Mouse (Mus musculus): ENCODE measurements at regions not wholly inside any gene's neighbourhood (a gene's known extent, or its start where the extent isn't known, plus 50 kb on each side); places are given as distances from the start of the nearest gene placed in this dataset.

DNA sequence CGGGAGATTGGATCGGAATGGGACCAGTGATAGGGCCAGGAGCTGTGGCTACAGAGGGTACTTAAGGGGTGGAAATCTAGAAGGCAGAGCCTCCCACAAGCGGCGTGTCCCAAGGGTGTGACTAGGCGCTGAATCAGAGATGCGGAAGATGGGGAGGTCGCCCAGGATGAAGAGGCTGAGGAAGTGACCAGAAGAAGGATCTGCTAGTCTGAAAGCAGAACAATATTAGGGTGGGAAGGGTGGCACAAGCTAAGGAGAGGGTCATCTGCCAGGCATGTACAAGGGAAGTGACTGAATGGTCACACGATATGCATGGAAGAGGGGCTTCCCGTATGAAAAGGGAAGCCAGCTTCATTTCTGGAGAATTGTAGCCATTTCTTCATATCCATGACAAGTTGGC lies 99.4 kb upstream of the Rreb1 start:
- Histone ChIP-seq H3K27me3 (ENCODE audit: control insufficient read depth, insufficient read depth, low read length) (no peaks in the 10 kb centered on the region), H3K4me2 (ENCODE audit: low read depth, low read length) (no peak overlapping the region), H3K4me3 (ENCODE audit: low read depth, low read length) (no peak overlapping the region), H3K9ac (replicated peaks; ENCODE audit: low read length) (no peak overlapping the region), H3K9me3 (replicated peaks; ENCODE audit: control insufficient read depth, low read length) (no peaks in the 10 kb centered on the region), H3K4me1 (ENCODE audit: control insufficient read depth, insufficient read depth, low read length) (no peaks in the 10 kb centered on the region), H3K27ac (replicated peaks; ENCODE audit: low read depth, low read length) (no peak overlapping the region), H3K36me3 (replicated peaks; ENCODE audit: control insufficient read depth, insufficient read depth, low read depth, low read length) (no peaks in the 10 kb centered on the region)
- ATAC-seq (replicated peaks; ENCODE audit: insufficient number of reproducible peaks, low FRiP score, low TSS enrichment, low read depth): no peak
- DNase-seq (ENCODE audit: low spot score): no peak
- WGBS: 91% methylated on average over 9 of the region's 9 CpGs

DNA sequence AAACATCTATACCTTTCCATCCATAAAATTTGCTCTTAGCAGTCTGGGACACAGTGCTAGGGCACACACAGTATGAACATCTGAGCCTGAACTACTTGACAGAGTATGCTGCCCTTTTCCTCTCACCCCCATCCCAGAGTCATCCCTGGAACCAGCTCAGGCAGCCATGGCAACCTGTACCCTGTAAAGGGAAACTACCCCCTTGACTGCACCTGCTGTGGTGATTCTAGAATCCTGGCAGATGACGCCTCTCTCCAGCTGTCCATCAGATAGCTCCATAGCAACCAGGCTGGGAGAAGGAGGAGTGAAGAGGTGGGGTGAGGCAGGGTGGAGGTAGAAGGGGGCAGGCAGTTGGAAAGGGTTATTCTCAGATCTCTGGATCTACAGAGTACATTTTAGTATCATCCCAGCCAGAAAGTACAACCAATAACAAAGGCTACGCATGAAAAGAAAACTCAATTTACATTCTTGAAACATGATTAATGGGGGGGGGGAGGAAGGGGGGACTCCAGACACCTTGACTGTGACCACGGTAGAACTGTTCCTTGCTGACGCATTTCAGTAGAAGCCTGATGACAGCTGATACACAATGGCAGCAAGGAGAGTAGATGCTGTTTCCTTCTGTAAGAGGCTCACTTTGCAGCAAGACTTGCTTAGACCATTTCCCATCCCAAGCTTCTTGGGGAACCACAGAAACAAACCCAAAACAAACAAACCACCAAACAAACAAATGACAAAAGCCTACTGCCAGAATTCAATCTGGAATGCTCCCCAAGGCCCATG lies 97.2 kb upstream of the Rreb1 start:
- WGBS: 60% methylated on average over 4 of the region's 4 CpGs
- Histone ChIP-seq H3K4me2 (ENCODE audit: low read depth, low read length) (no peak overlapping the region), H3K9ac (replicated peaks; ENCODE audit: low read length) (no peak overlapping the region), H3K4me1 (ENCODE audit: control insufficient read depth, insufficient read depth, low read length) (no peaks in the 10 kb centered on the region), H3K4me3 (ENCODE audit: low read depth, low read length) (no peak overlapping the region), H3K9me3 (replicated peaks; ENCODE audit: control insufficient read depth, low read length) (no peaks in the 10 kb centered on the region), H3K27me3 (ENCODE audit: control insufficient read depth, insufficient read depth, low read length) (no peaks in the 10 kb centered on the region), H3K36me3 (replicated peaks; ENCODE audit: control insufficient read depth, insufficient read depth, low read depth, low read length) (no peaks in the 10 kb centered on the region), H3K27ac (replicated peaks; ENCODE audit: low read depth, low read length) (no peak overlapping the region)
- ATAC-seq (replicated peaks; ENCODE audit: insufficient number of reproducible peaks, low FRiP score, low TSS enrichment, low read depth) (peak; percentile 52; the same call in 1 of the 2 replicates), DNase-seq (ENCODE audit: low spot score) (peak; percentile 11)

DNA sequence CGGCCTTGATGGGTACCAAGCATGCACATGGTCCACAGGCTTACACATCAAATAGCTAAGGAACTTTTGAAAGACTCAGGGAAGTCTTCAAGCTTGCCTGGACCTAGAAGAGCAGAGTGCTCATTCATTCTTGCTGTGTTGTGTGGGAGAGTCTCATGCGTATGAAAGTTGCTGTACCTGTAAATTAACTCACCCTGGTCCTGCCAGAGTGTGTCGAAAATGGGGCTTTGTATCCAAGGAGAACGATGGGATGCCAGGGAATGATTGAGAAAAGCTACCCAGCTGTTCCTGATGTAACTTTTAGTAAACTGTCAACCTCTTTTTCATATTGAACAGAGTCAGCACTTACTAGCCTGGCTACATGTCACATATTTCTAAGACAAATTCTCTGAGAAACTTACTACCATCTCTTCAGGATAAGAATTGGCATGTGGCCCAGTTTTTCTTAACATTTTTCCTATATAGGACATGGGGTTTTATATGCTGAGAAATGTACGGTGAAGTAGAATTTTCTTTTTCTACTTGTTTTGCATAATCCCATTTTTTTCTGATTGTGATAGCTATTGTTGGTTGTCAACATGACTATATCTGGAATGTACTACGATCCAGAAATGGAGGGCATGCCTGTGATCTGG lies 95.0 kb upstream of the Rreb1 start:
- Histone ChIP-seq H3K4me3 (ENCODE audit: low read depth, low read length) (no peak overlapping the region), H3K36me3 (replicated peaks; ENCODE audit: control insufficient read depth, insufficient read depth, low read depth, low read length) (no peaks in the 10 kb centered on the region), H3K9me3 (replicated peaks; ENCODE audit: control insufficient read depth, low read length) (no peaks in the 10 kb centered on the region), H3K4me1 (ENCODE audit: control insufficient read depth, insufficient read depth, low read length) (no peaks in the 10 kb centered on the region), H3K27ac (replicated peaks; ENCODE audit: low read depth, low read length) (no peak overlapping the region), H3K4me2 (ENCODE audit: low read depth, low read length) (no peak overlapping the region), H3K9ac (replicated peaks; ENCODE audit: low read length) (no peak overlapping the region), H3K27me3 (ENCODE audit: control insufficient read depth, insufficient read depth, low read length) (no peaks in the 10 kb centered on the region)
- 82% methylated on average over 6 of the region's 6 CpGs for WGBS
- no peak for ATAC-seq (replicated peaks; ENCODE audit: insufficient number of reproducible peaks, low FRiP score, low TSS enrichment, low read depth)
- no peak for DNase-seq (ENCODE audit: low spot score)

DNA sequence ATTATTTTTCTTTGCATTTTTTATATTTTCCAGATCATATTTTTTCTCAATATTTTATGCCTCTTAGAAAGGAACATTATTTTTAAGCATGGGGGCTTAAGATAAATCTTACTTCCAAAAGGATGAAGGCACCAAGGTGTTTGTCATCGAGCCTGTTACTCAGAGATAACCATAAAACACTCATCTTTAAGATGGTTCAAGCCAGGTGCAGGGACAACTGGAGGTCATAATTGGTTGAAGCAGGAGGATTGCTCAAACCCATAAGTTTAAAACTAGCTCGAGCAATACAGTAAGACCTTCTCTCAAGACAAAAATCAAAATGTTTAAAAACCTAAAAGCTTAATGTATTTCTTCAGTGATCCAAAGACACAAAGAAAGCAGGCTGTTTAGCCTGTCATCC lies 92.6 kb upstream of the Rreb1 start:
- no peak for DNase-seq (ENCODE audit: low spot score)
- Histone ChIP-seq H3K9me3 (replicated peaks; ENCODE audit: control insufficient read depth, low read length) (no peaks in the 10 kb centered on the region), H3K27ac (replicated peaks; ENCODE audit: low read depth, low read length) (no peak overlapping the region), H3K9ac (replicated peaks; ENCODE audit: low read length) (no peak overlapping the region), H3K4me2 (ENCODE audit: low read depth, low read length) (no peak overlapping the region), H3K36me3 (replicated peaks; ENCODE audit: control insufficient read depth, insufficient read depth, low read depth, low read length) (no peaks in the 10 kb centered on the region), H3K4me3 (ENCODE audit: low read depth, low read length) (no peak overlapping the region), H3K27me3 (ENCODE audit: control insufficient read depth, insufficient read depth, low read length) (no peaks in the 10 kb centered on the region), H3K4me1 (ENCODE audit: control insufficient read depth, insufficient read depth, low read length) (no peaks in the 10 kb centered on the region)
- 84% methylated on average over 2 of the region's 2 CpGs for WGBS
- no peak for ATAC-seq (replicated peaks; ENCODE audit: insufficient number of reproducible peaks, low FRiP score, low TSS enrichment, low read depth)

DNA sequence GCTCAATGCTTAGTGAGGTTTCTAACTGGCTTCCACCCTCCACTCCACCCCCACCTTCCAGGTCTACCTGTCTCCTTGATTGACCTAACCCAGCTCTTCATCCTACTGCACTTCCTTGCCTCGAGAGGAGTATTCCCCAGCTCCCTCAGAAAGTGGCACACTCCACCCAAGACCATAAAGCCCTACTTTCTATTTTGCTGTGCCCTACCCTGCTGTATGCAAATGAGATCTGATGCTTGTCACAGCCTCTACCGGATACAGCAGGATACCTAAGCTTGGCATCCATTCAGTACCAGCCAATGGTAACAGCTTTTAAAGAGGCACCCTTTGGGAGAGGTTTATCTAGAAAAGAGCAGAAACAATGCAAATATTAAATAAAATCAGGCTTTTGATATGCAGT lies 92.1 kb upstream of the Rreb1 start:
- 80% methylated on average over 2 of the region's 2 CpGs for WGBS
- H3K27ac ChIP-seq (replicated peaks; ENCODE audit: low read depth, low read length): no peak overlapping the region

DNA sequence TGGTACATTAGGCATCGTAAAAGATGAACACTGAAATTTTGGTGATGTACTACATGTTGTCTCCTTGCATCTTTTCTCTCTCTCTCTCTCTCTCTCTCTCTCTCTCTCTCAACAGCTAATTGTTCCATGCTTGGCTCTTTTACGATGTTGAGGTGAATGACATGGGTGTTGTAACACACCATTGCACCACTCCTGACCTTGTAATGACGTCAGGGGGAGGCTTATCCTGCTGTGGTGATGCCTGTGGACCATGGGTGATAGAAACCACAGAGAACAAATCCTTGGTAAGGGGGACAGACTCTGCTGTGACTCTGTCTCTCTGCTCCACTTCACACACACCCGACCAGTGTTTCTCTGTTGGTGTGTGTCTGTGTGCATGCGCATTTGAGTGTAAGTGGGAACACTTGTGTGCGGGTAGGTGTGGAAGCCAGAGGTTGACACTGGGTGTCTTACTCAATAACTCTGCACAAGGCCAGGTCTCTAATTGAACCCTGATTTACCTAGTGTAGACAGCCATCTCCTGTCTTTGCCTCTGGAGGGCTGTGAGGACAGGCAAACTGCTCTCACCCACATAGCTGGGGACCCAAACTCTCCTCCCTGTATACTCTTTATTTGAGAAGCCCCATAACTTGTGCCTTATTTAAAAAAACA lies 88.9 kb upstream of the Rreb1 start:
- no peaks in the 10 kb centered on the region for H3K36me3 ChIP-seq (replicated peaks; ENCODE audit: control insufficient read depth, insufficient read depth, low read depth, low read length)
- no peaks in the 10 kb centered on the region for H3K27me3 ChIP-seq (ENCODE audit: control insufficient read depth, insufficient read depth, low read length)
- no peaks in the 10 kb centered on the region for H3K4me1 ChIP-seq (ENCODE audit: control insufficient read depth, insufficient read depth, low read length)
- no peak overlapping the region for H3K9ac ChIP-seq (replicated peaks; ENCODE audit: low read length)
- H3K4me3 ChIP-seq (ENCODE audit: low read depth, low read length): no peak overlapping the region
- 93% methylated on average over 6 of the region's 6 CpGs for WGBS
- DNase-seq (ENCODE audit: low spot score) (no peak), ATAC-seq (replicated peaks; ENCODE audit: insufficient number of reproducible peaks, low FRiP score, low TSS enrichment, low read depth) (no peak)
- no peak overlapping the region for H3K4me2 ChIP-seq (ENCODE audit: low read depth, low read length)
- no peak overlapping the region for H3K27ac ChIP-seq (replicated peaks; ENCODE audit: low read depth, low read length)
- H3K9me3 ChIP-seq (replicated peaks; ENCODE audit: control insufficient read depth, low read length): no peaks in the 10 kb centered on the region

More for the DNA sequence above, 92.1 kb upstream of the Rreb1 start:
- no peak overlapping the region for H3K4me3 ChIP-seq (ENCODE audit: low read depth, low read length)
- H3K9ac ChIP-seq (replicated peaks; ENCODE audit: low read length): no peak overlapping the region
- H3K4me2 ChIP-seq (ENCODE audit: low read depth, low read length): no peak overlapping the region
- no peak for ATAC-seq (replicated peaks; ENCODE audit: insufficient number of reproducible peaks, low FRiP score, low TSS enrichment, low read depth)
- no peaks in the 10 kb centered on the region for H3K9me3 ChIP-seq (replicated peaks; ENCODE audit: control insufficient read depth, low read length)
- DNase-seq (ENCODE audit: low spot score): no peak
- H3K27me3 ChIP-seq (ENCODE audit: control insufficient read depth, insufficient read depth, low read length): no peaks in the 10 kb centered on the region
- H3K36me3 ChIP-seq (replicated peaks; ENCODE audit: control insufficient read depth, insufficient read depth, low read depth, low read length): no peaks in the 10 kb centered on the region
- H3K4me1 ChIP-seq (ENCODE audit: control insufficient read depth, insufficient read depth, low read length): no peaks in the 10 kb centered on the region

DNA sequence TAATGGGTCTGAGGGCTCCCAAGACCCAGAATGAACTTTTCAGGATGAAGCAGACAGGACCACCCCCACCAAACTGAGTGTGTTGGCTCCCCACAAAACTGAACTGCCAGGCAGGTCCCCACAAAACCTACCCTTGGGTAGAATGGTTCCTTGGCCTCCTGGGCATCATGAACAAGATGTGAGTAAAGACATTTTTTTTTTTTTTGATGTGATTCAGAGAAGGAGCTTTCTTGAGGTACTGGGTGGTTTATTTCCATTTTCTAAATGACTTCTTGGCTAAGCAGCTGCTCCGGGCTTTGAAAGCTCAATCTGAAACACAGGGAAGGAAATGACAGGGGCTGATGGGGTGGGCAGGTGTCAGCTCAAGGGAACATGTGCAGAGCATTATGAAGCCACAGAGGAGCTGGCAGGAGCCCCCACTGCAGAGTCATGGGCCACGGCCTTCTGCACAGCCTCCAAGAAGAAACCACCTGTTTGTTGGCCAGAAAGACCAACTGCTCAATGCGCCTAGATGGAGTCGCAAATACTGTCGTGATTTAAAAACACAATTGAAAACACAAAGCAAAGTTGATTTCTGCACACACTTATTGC lies 86.2 kb upstream of the Rreb1 start:
- H3K27me3 ChIP-seq (ENCODE audit: control insufficient read depth, insufficient read depth, low read length): no peaks in the 10 kb centered on the region
- no peak overlapping the region for H3K9ac ChIP-seq (replicated peaks; ENCODE audit: low read length)
- DNase-seq (ENCODE audit: low spot score): no peak
- H3K9me3 ChIP-seq (replicated peaks; ENCODE audit: control insufficient read depth, low read length): no peaks in the 10 kb centered on the region
- no peak overlapping the region for H3K4me2 ChIP-seq (ENCODE audit: low read depth, low read length)
- H3K4me1 ChIP-seq (ENCODE audit: control insufficient read depth, insufficient read depth, low read length): no peaks in the 10 kb centered on the region
- WGBS: 84% methylated on average over 5 of the region's 5 CpGs
- no peaks in the 10 kb centered on the region for H3K36me3 ChIP-seq (replicated peaks; ENCODE audit: control insufficient read depth, insufficient read depth, low read depth, low read length)
- H3K4me3 ChIP-seq (ENCODE audit: low read depth, low read length): no peak overlapping the region
- ATAC-seq (replicated peaks; ENCODE audit: insufficient number of reproducible peaks, low FRiP score, low TSS enrichment, low read depth): no peak
- no peak overlapping the region for H3K27ac ChIP-seq (replicated peaks; ENCODE audit: low read depth, low read length)

DNA sequence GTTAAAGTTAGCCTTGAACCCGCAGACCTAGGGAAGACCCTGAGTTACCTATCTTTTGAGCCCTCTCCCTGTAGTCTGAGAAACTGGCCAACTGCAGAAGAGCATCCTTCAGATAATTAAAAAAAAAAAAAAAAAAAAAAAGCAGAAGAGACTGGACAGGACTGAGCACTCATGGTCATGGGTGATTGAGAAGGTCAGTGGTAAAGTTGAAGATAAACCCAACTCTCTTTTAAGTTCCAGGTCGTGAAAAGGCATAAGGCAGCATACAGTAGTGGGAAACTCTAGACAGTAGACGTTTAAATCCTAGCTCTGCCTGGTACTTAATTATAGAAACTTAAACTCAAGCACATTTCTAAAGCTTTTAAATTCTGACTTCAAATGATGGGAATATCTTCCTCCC lies 84.6 kb upstream of the Rreb1 start:
- no peak overlapping the region for H3K9ac ChIP-seq (replicated peaks; ENCODE audit: low read length)
- no peak overlapping the region for H3K4me3 ChIP-seq (ENCODE audit: low read depth, low read length)
- H3K4me1 ChIP-seq (ENCODE audit: control insufficient read depth, insufficient read depth, low read length): no peaks in the 10 kb centered on the region
- no peak overlapping the region for H3K27ac ChIP-seq (replicated peaks; ENCODE audit: low read depth, low read length)
- H3K4me2 ChIP-seq (ENCODE audit: low read depth, low read length): no peak overlapping the region
- ATAC-seq (replicated peaks; ENCODE audit: insufficient number of reproducible peaks, low FRiP score, low TSS enrichment, low read depth) (no peak), DNase-seq (ENCODE audit: low spot score) (no peak)
- H3K27me3 ChIP-seq (ENCODE audit: control insufficient read depth, insufficient read depth, low read length): no peaks in the 10 kb centered on the region
- 82% methylated on average over 3 of the region's 3 CpGs for WGBS
- no peaks in the 10 kb centered on the region for H3K9me3 ChIP-seq (replicated peaks; ENCODE audit: control insufficient read depth, low read length)
- H3K36me3 ChIP-seq (replicated peaks; ENCODE audit: control insufficient read depth, insufficient read depth, low read depth, low read length): no peaks in the 10 kb centered on the region

All from embryonic facial prominence, embryonic 11.5 days (tissue).